In the genomic region with DNA sequence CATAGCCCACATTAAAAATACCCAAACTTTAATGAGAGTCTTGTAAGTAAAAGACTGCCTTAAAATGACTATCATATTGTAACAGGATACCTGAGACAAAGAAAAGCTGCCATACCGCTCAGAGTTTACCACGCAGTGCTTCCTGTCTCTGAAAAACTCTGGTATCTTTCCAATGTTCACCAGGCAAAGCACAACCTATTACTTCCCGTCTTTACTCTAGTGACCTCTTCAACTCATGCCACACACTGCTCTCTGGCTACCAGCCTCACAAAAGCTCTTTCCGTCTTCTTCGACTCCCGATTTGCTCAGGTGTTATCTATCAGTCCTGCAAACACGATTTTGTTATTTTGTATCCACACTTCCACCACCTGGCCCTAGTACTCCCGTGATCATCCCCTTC, we compare ENCODE assay signal across 13 mouse cellular contexts. TPM values are rescaled to one million over a fixed set of nuclear protein-coding genes. Genes with fewer than 3 reads are reported as not detected.
A peak's percentile ranks its signal among the peaks of the same experiment; 100 is the strongest.
DNase-seq lines count a peak whose midpoint lies in the region; ATAC-seq lines count a peak whose summit lies in the region.
"Had no signal": no experiment of that assay in that cellular context is flagged by ENCODE, and none has a peak within 500 bp of the region (broad histone marks: within the 10 kb centered on the region; RNA-seq: fewer than 3 reads in every experiment).

No protein-coding gene starts in this region.

- no peaks in the 10 kb centered on the region for H3K36me3 ChIP-seq in heart, embryonic 13.5 days
- H3K36me3 ChIP-seq in hindbrain, embryonic 14.5 days (replicated peaks; ENCODE audit: control insufficient read depth, insufficient read depth), result no peaks in the 10 kb centered on the region
- H3K36me3 ChIP-seq: hindbrain, embryonic 12.5 days; limb, embryonic 12.5 days had no signal

- H3K4me3 ChIP-seq in heart, embryonic 13.5 days, result peak overlapping the region; percentile 7
- no peak overlapping the region for H3K4me3 ChIP-seq in hindbrain, embryonic 14.5 days (replicated peaks; ENCODE audit: low read length)
- H3K4me3 ChIP-seq: forebrain, embryonic 13.5 days; hindbrain, embryonic 12.5 days; limb, embryonic 12.5 days had no signal

- H3K27me3 ChIP-seq in heart, embryonic 13.5 days (replicated peaks), result no peaks in the 10 kb centered on the region
- H3K27me3 ChIP-seq in hindbrain, embryonic 14.5 days (ENCODE audit: control insufficient read depth, insufficient read depth, low read length), result no peaks in the 10 kb centered on the region
- H3K27me3 ChIP-seq: forebrain, embryonic 13.5 days; hindbrain, embryonic 12.5 days; limb, embryonic 12.5 days had no signal

- ATAC-seq in heart, embryonic 13.5 days (ENCODE audit: extremely low read depth, insufficient number of reproducible peaks, low FRiP score, low TSS enrichment), result no peak
- peak; percentile 34 for ATAC-seq in inflammation-experienced regulatory T-cells, adult 6 months
- ATAC-seq in hindbrain, embryonic 14.5 days (ENCODE audit: low FRiP score), result no peak
- ATAC-seq: forebrain, embryonic 13.5 days had no signal

- peaks cover 58% of the 10 kb centered on the region for H3K4me1 ChIP-seq in heart, embryonic 13.5 days
- H3K4me1 ChIP-seq in hindbrain, embryonic 14.5 days (replicated peaks; ENCODE audit: control insufficient read depth, insufficient read depth, low read length), result peaks cover 24% of the 10 kb centered on the region

- 17% methylated on average over 8 of the region's 8 CpGs for whole genome bisulfite sequencing in heart, embryonic 13.5 days
- WGBS in hindbrain, embryonic 14.5 days, result 78% methylated on average over 8 of the region's 8 CpGs

- peak overlapping the region; percentile 46 for H3K4me2 ChIP-seq in heart, embryonic 13.5 days
- H3K4me2 ChIP-seq in hindbrain, embryonic 14.5 days (replicated peaks), result no peak overlapping the region
- H3K4me2 ChIP-seq: forebrain, embryonic 13.5 days; hindbrain, embryonic 12.5 days; limb, embryonic 12.5 days had no signal

- DNase-seq in heart, postnatal 4 days, result no peak
- DNase-seq in thymus, postnatal 0 days (ENCODE audit: low spot score), result peak; percentile 42
- DNase-seq in thymus, postnatal 4 days, result no peak
- no peak for DNase-seq in hindbrain, embryonic 14.5 days (ENCODE audit: low spot score)
- no peak for DNase-seq in adrenal gland, postnatal 14 days
- DNase-seq in adrenal gland, postnatal 10 days, result no peak
- DNase-seq: adrenal gland, postnatal 25 days; cerebellum, adult 9-11 months had no signal

- H3K27ac ChIP-seq in heart, embryonic 13.5 days (replicated peaks), result peak overlapping the region; percentile 21
- H3K27ac ChIP-seq in hindbrain, embryonic 14.5 days, result no peak overlapping the region
- H3K27ac ChIP-seq: forebrain, embryonic 13.5 days; hindbrain, embryonic 12.5 days; limb, embryonic 12.5 days had no signal

- H3K9ac ChIP-seq in heart, embryonic 13.5 days, result peak overlapping the region; percentile 52; the same call in 1 of the 2 replicates
- H3K9ac ChIP-seq in hindbrain, embryonic 14.5 days, result no peak overlapping the region
- H3K9ac ChIP-seq: forebrain, embryonic 13.5 days; hindbrain, embryonic 12.5 days; limb, embryonic 12.5 days had no signal

- H3K9me3 ChIP-seq in heart, embryonic 13.5 days, result no peaks in the 10 kb centered on the region
- no peaks in the 10 kb centered on the region for H3K9me3 ChIP-seq in hindbrain, embryonic 14.5 days (ENCODE audit: control insufficient read depth, low read length)
- H3K9me3 ChIP-seq: forebrain, embryonic 13.5 days; hindbrain, embryonic 12.5 days; limb, embryonic 12.5 days had no signal

RNA-seq across cellular contexts. Expression of a gene that starts 7.4 kb away (rescaled TPM):
- polyA plus RNA-seq in heart, embryonic 13.5 days (2015; fragmentation: Nextera tagmentation; extraction: Ambion mirVana), result 69.9 and 75.0 TPM in 2 replicates
- 10 to 100 TPM; 68.5 to 75.9 TPM for total RNA-seq in heart, postnatal 4 days (2021)
- 118 and 126 TPM in 2 replicates for polyA plus RNA-seq in thymus, postnatal 0 days (2015; fragmentation: Nextera tagmentation; extraction: Ambion mirVana)
- polyA plus RNA-seq in inflammation-experienced regulatory T-cells, adult 6 months (2017; shearing (Covaris generic)), result 100 to 1,000 TPM; 111 to 129 (median 126) TPM
- 95.7 and 104 TPM in 2 replicates for polyA plus RNA-seq in hindbrain, embryonic 14.5 days (2014; fragmentation: Nextera tagmentation; extraction: Ambion mirVana)
- 57.7 and 60.2 TPM in 2 replicates for total RNA-seq in adrenal gland, postnatal 14 days (2021)
- total RNA-seq in adrenal gland, postnatal 10 days (2021), result 10 to 100 TPM; 55.3 to 65.0 TPM
